Mouse (Mus musculus): ENCODE measurements at regions not wholly inside any gene's neighbourhood (a gene's known extent, or its start where the extent isn't known, plus 50 kb on each side); places are given as distances from the start of the nearest gene placed in this dataset.

DNA sequence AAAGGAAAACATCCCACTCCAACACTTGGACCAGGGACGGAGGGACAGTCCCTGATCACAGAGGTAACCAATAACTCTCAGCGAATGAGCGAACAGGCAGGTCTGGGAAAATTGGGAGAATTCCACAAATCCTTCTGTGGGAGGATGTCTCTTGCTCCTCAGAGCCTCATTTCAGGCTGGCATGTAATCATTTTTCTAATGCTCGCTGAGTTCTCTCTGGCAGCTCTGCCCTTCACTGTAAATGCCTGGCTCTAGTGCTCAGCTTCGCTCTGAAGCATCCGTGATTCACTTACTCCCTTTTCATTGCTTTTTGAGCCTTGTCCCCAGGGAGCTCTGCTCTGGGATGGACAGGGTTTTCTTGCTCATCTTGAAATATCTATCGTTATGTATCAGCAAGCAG, 283.6 kb downstream of the Tle4 start:
- H3K4me1 ChIP-seq (ENCODE audit: insufficient read depth), result no peaks in the 10 kb centered on the region
- ATAC-seq (no peak), DNase-seq (no peak)
- TF ChIP-seq CTCF (IDR thresholded peaks at IDR 0.05; ENCODE audit: low read depth) (no peak), EP300 (IDR thresholded peaks at IDR 0.05; ENCODE audit: low read depth) (no peak)
- no peak overlapping the region for H3K4me3 ChIP-seq (ENCODE audit: low read depth, low read length)
- no peaks in the 10 kb centered on the region for H3K9me3 ChIP-seq (ENCODE audit: low read length)
- no peaks in the 10 kb centered on the region for H3K36me3 ChIP-seq (replicated peaks; ENCODE audit: insufficient read depth, low read length)
- no peak overlapping the region for H3K4me2 ChIP-seq (ENCODE audit: low read depth, low read length)
- no peaks in the 10 kb centered on the region for H3K27me3 ChIP-seq (ENCODE audit: insufficient read depth, low read length)
- WGBS (ENCODE audit: insufficient replicate concordance), result 65% methylated on average over 7 of the region's 7 CpGs
- H3K9ac ChIP-seq (replicated peaks), result no peak overlapping the region
- no peak overlapping the region for H3K27ac ChIP-seq (ENCODE audit: low read depth)

GRCm38 (mm10) chr19:14319677-14320191, 278.1 kb downstream of the Tle4 start:
- Histone ChIP-seq H3K9me3 (ENCODE audit: low read length) (no peaks in the 10 kb centered on the region), H3K4me1 (ENCODE audit: insufficient read depth) (no peaks in the 10 kb centered on the region), H3K36me3 (replicated peaks; ENCODE audit: insufficient read depth, low read length) (no peaks in the 10 kb centered on the region), H3K27ac (ENCODE audit: low read depth) (no peak overlapping the region), H3K4me2 (ENCODE audit: low read depth, low read length) (no peak overlapping the region), H3K4me3 (ENCODE audit: low read depth, low read length) (no peak overlapping the region), H3K9ac (replicated peaks) (no peak overlapping the region), H3K27me3 (ENCODE audit: insufficient read depth, low read length) (no peaks in the 10 kb centered on the region)
- TF ChIP-seq EP300 (IDR thresholded peaks at IDR 0.05; ENCODE audit: low read depth) (no peak), CTCF (IDR thresholded peaks at IDR 0.05; ENCODE audit: low read depth) (no peak)
- ATAC-seq (no peak), DNase-seq (no peak)
- 75% methylated on average over 3 of the region's 3 CpGs for WGBS (ENCODE audit: insufficient replicate concordance)

DNA sequence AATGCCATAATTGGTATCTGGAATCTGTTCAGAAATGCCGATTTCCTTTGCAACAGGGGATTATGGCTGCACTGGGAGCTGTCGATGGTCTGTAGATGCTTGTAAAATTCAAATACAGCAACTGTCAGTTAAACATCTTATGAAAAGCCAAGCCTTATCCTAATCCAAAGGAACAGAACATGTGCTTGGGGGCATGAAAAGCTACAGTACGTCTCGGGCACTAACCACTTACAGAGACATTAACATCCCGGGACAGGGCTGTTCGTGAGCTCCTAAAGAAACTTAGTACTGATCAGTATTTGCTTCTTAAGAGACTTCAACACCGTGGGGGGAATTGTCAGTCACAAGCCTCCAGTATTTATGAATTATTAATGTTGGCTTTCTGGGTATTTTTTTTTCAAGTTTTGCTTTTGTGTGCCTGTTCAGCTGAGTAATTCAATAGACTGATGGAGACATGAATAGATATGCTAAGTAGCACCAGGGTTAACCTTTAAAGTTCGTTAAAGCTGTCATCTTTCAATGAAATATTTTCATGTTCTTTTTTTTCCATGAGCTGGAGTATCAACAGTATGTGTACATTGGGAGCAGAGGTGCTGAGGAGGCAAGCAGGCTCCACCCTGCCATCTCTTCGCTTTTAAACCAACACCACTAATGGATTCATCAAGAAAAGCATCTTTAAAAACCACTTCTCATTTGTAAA, 272.3 kb downstream of the Tle4 start:
- H3K27me3 ChIP-seq (ENCODE audit: insufficient read depth, low read length), result no peaks in the 10 kb centered on the region
- H3K9me3 ChIP-seq (ENCODE audit: low read length), result no peaks in the 10 kb centered on the region
- DNase-seq (no peak), ATAC-seq (no peak)
- WGBS (ENCODE audit: insufficient replicate concordance), result 78% methylated on average over 9 of the region's 9 CpGs
- no peaks in the 10 kb centered on the region for H3K4me1 ChIP-seq (ENCODE audit: insufficient read depth)
- TF ChIP-seq EP300 (IDR thresholded peaks at IDR 0.05; ENCODE audit: low read depth) (no peak), CTCF (IDR thresholded peaks at IDR 0.05; ENCODE audit: low read depth) (no peak)
- no peak overlapping the region for H3K9ac ChIP-seq (replicated peaks)
- H3K4me3 ChIP-seq (ENCODE audit: low read depth, low read length), result no peak overlapping the region
- H3K36me3 ChIP-seq (replicated peaks; ENCODE audit: insufficient read depth, low read length), result no peaks in the 10 kb centered on the region
- H3K27ac ChIP-seq (ENCODE audit: low read depth), result no peak overlapping the region
- no peak overlapping the region for H3K4me2 ChIP-seq (ENCODE audit: low read depth, low read length)

DNA sequence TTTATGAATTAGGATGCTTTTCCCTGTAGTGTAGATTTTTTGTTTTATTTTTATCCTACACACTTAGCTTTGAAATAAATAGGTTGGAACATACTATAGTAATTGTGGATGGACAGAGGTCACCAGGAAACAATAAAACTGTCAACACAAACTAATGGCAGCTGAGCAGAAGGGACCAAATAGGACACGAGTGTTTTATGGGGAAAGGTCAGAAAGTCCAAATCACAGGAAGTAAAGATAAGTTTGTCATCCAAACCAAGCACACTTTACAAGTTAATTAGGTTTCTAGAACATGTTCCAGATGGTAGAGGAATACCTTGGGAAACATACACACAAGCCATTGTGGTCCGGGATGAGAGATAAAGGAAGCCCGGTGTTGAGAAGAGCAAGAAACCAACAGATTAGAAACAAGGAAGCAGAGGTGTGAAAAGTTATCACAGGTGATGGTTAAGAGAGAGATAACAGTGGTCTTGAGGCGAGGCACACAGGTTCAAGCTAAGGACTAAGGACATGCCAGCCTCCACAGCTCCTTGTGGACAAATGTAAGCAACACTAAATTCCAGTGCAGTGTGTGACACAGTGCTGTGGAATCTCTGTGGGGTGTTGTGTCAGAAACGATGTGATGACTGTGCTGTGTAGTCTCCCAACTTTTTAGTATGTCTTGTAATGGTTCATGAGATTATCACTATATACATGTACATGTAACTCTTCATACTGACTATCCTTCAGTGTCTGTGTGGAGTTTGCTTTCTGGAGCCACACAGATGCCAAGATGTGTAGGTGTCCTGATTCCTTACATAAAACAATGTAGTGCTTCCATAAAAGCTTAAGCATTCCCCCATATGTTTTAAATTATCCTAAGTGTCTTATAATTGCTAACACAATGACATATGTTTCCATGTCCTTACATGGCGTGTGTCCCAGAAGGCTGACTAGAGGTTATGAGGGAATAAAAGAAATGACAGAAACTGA, 264.5 kb downstream of the Tle4 start:
- Histone ChIP-seq H3K9me3 (ENCODE audit: low read length) (no peaks in the 10 kb centered on the region), H3K9ac (replicated peaks) (no peak overlapping the region), H3K4me1 (ENCODE audit: insufficient read depth) (no peaks in the 10 kb centered on the region), H3K36me3 (replicated peaks; ENCODE audit: insufficient read depth, low read length) (no peaks in the 10 kb centered on the region), H3K27ac (ENCODE audit: low read depth) (no peak overlapping the region), H3K4me2 (ENCODE audit: low read depth, low read length) (no peak overlapping the region), H3K27me3 (ENCODE audit: insufficient read depth, low read length) (no peaks in the 10 kb centered on the region), H3K4me3 (ENCODE audit: low read depth, low read length) (no peak overlapping the region)
- WGBS (ENCODE audit: insufficient replicate concordance), result 49% methylated on average over 6 of the region's 6 CpGs
- DNase-seq (no peak), ATAC-seq (no peak)
- TF ChIP-seq CTCF (IDR thresholded peaks at IDR 0.05; ENCODE audit: low read depth) (no peak), EP300 (IDR thresholded peaks at IDR 0.05; ENCODE audit: low read depth) (no peak)

- Histone ChIP-seq H3K36me3 (replicated peaks; ENCODE audit: insufficient read depth, low read length) (no peaks in the 10 kb centered on the region), H3K4me3 (ENCODE audit: low read depth, low read length) (no peak overlapping the region), H3K4me2 (ENCODE audit: low read depth, low read length) (no peak overlapping the region), H3K4me1 (ENCODE audit: insufficient read depth) (no peaks in the 10 kb centered on the region), H3K9me3 (ENCODE audit: low read length) (no peaks in the 10 kb centered on the region), H3K9ac (replicated peaks) (no peak overlapping the region), H3K27ac (ENCODE audit: low read depth) (no peak overlapping the region), H3K27me3 (ENCODE audit: insufficient read depth, low read length) (no peaks in the 10 kb centered on the region)
- ATAC-seq, result no peak
- DNase-seq, result no peak
- 61% methylated on average over 5 of the region's 5 CpGs for WGBS (ENCODE audit: insufficient replicate concordance)
- TF ChIP-seq EP300 (IDR thresholded peaks at IDR 0.05; ENCODE audit: low read depth) (no peak), CTCF (IDR thresholded peaks at IDR 0.05; ENCODE audit: low read depth) (no peak)
Measured at GRCm38 (mm10) chr19:14337025-14337424, 260.8 kb downstream of the Tle4 start.

DNA sequence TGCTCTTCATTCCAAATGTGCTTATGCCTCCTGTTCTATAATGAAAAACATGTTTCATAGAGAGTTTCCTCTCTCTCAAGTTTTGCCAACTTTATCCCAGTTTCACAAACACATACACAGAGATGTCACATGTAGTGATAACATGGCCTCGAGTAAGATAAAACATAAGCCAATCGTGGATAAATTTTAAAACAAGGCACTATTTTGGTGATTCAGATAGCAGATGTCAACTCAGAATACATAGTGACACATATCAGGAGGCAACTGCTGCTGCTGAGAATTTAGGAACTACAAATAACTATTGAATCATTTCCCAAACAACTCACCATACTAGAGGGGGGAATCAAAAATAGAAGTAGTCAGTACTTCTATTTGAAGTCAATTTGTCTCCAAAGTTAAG, 257.1 kb downstream of the Tle4 start:
- Histone ChIP-seq H3K9me3 (ENCODE audit: low read length) (no peaks in the 10 kb centered on the region), H3K27ac (ENCODE audit: low read depth) (no peak overlapping the region), H3K4me3 (ENCODE audit: low read depth, low read length) (no peak overlapping the region), H3K9ac (replicated peaks) (no peak overlapping the region), H3K27me3 (ENCODE audit: insufficient read depth, low read length) (no peaks in the 10 kb centered on the region), H3K4me2 (ENCODE audit: low read depth, low read length) (no peak overlapping the region), H3K4me1 (ENCODE audit: insufficient read depth) (no peaks in the 10 kb centered on the region), H3K36me3 (replicated peaks; ENCODE audit: insufficient read depth, low read length) (no peaks in the 10 kb centered on the region)
- DNase-seq, result no peak
- ATAC-seq, result no peak
- no peak for TF ChIP-seq CTCF (IDR thresholded peaks at IDR 0.05; ENCODE audit: low read depth)
- TF ChIP-seq EP300 (IDR thresholded peaks at IDR 0.05; ENCODE audit: low read depth), result no peak
- whole genome bisulfite sequencing (ENCODE audit: insufficient replicate concordance), result 59% methylated on average over 2 of the region's 2 CpGs
